Mouse (Mus musculus) heart, adult 2 months (tissue): ENCODE measurements around the gene Cenpc1.

Source experiments
- CTCF ChIP-seq: fragments of 200-600 bp; IDR thresholded peaks from 2 replicates; pipeline ENCODE4 v1.8.1; 2022; ENCODE audit warnings: antibody characterized with exemption, mild to moderate bottlenecking, moderate library complexity
- POLR2A ChIP-seq: fragments of 200-500 bp; IDR thresholded peaks from 2 replicates; pipeline ENCODE4 v1.6.1; 2011; ENCODE audit warnings: mild to moderate bottlenecking, low read depth, low read length, control low read depth; ENCODE audit not compliant: insufficient read depth

- no peak for TF ChIP-seq CTCF
- no peak for TF ChIP-seq POLR2A
Measured at GRCm38 (mm10) chr5:85986734-85987515, 78.5 kb downstream of the Cenpc1 start.
